Mouse (Mus musculus): ENCODE data around the gene Pigv.
"Not testable (repeated sequence)": the region's sequence is repeated elsewhere in the genome, so short reads cannot be mapped to it uniquely, and the experiment has no call there.

The Pigv gene

DNA sequence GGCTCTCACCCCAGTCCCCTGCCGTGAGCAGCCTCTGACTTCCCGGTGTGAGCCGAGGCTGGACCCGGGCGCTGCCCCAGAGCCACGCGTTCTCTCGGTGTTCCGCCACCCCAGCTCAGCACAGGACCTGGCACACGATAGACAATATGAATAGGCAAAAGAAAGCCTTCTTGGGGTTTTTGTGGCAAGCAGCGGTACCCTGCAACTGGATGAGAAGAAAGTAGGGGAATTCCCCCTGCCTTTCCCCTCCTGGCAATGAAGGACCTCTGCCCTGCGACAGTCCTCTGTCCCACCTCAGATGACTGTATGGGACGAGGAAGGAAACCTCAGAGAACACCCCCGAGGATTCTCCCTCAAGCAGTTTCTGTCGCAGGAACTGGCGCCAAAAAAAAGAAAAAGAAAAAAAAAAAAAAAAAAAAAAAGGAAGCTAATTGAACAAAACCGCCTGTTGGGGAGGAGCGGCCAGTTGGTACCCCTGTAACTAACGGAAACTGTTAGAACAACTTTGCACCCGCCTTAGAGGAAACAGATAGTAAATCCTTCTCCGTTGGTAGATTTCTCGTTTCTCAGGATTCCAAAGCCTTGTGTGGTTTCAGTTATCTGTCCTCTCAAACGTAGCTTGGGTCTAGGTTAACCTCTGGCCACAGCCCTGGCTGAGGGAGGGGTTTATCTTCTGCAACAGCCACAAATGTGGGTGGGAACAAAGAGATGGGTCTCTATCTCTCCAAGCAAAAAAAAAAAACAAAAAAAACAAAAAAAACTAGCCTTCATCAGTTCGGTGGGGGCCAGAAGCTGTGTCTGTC lies 599 bp upstream of the Pigv start:
- no peak for DNase-seq

DNA sequence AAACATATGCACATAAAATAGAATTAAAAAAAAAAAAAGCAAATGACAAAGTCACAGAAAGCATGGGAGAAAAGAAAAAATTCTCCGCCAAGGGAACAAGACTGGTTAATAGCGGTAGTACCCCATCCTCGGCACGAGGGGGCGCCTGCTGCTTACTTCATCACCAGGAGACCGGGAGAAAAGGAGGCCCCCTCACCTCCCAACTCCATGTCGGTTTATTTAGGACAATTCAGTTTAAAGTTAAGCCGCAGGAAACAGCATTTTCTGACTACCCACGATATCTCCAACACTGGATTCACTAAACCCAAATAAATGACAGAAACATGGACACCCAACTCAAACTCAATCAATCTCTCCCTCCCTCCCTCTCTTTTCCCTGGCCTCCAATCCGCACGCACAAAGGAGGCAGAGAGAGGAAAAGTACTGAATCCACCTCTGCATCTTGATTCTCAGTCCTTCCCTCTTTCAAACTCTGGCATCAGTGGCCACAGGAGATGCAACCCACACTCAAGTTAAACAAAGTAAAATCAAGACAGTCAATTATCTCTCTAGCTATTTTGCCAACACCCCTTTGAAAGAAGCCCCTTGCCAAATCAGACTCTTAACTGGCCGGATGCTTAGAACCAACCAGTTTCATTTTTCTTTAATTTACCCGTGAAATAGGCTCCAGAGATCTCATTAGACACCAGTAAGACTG lies 1.1 kb downstream of the Pigv start:
- peak; percentile 81 for DNase-seq

DNA sequence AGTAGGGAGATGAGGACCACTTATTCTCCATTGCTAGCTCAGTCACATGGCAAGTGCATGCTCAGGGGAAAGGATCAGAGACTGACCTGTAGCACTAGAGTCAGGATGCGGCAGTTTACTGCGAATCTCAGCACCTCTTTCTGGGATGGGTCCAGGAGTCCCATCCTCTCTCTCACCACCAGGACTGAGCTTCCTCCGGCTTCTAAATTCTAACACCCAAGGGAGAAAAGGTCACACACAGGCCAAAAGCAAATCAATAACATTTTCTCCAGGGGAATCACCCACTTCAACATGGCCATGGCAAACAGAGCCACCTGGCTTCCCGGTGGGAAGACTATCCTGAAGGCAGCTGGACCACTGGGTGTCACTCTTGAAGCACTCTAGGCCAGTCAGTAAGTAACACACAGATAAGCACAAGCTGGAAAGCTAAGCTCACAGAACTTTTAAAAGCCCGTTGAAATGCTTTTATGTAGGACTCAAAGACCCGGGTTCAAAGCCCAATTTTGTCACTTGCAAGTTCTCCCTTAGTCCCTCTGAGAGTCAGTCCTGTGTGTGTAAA lies 2.7 kb downstream of the Pigv start:
- DNase-seq, result no peak

- no peak for DNase-seq
These were observed 3.9 kb downstream of the Pigv start for GRCm38 (mm10) chr4:133668537-133668936.

DNA sequence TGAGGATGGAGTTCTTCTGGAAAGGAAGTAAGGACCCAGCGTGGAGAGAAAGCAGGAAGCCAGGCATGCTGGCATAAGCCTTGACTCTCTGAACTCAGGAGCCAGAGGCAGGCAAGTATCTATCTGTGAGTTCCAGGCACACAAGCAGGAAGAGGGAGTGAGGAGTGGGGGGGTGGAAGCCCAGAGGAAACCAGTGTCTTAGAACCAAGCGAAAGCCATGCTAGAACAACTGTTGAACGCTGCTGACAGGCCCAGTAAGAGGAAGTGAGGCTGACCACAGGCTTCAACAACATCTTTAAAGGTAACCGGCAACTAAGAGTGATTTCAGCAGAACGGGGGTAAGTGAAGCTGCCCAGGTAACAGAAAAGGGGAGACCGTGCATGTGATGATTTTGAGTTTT lies 6.2 kb downstream of the Pigv start:
- no peak for DNase-seq

DNA sequence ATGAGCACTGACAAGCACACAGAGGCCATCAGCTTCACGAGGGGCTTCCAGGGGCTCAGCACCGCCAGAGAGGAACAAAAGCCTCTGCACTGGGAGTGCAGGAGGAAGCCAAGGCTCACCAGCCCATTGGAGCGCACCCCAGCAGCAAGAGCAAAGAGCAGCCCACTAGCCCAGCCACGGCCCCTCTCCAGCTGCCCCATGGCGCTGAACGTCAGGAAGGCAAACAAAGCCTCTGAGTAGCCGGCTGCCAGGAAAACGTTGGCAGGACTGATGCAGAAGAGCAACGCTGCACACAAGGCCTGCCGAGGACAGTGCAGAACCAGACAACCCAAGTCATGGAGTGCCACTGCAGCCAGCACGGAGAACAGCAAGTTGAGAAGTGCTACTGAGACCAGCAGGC lies 7.3 kb downstream of the Pigv start:
- no peak for DNase-seq

DNA sequence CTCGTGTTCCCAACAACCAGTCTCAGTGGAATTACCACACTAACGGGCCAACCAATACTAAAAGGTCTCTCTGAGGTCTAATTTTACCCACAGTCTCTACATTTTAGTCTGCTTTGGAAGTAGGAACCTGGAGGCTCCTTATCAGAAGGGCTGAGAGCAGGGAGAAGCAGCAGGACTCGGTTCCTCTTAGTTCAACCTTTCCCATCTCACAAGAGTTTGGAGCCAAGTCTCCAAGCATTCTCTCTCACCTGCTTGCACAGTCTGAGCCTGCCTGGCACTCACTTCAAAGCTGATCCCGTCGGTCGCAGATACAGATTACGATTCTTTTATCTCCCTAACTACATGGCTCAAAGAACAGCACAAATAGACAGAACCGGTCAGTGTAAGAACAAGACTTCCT lies 9.5 kb downstream of the Pigv start:
- DNase-seq, result no peak

GRCm38 (mm10) chr4:133662421-133662820 lies 10.0 kb downstream of the Pigv start:
- no peak for DNase-seq

- DNase-seq, result peak; percentile 95
These were observed 12.0 kb downstream of the Pigv start for GRCm38 (mm10) chr4:133660193-133661155.

DNA sequence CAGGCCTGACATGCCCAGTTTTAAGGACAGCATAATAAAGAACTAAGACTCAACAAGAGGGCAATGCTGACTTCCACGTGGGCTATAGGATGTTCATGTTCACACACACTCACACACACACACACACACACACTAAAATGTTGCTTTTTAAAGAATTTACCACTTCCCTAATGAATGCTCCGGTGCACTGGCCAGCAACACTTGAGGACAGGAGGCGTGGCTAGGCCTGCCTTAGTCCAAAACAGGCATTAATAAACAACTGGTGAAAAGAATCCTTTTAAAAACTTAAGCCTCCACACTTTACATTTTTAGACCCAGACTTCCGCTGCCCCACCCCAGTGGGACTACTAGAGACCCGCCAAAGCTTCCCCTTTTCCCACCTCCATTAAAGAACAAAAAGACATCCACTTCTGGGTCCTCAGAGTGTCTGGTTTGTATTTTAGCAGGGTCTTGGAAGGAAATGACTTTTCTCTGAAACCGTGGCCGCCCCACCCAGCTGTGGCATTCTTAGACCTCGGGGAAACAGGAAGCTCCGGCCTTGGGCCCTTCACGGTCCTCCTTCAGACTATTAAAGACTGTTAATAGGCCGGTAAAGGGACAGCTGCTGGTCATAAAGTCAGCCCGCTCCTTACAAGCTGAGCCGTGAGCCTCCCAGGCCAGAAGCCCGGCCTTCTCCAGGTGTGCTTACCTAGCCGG lies 12.8 kb downstream of the Pigv start:
- peak; percentile 83 for DNase-seq

GRCm38 (mm10) chr4:133658729-133659128 lies 13.7 kb downstream of the Pigv start:
- DNase-seq, result no peak

DNA sequence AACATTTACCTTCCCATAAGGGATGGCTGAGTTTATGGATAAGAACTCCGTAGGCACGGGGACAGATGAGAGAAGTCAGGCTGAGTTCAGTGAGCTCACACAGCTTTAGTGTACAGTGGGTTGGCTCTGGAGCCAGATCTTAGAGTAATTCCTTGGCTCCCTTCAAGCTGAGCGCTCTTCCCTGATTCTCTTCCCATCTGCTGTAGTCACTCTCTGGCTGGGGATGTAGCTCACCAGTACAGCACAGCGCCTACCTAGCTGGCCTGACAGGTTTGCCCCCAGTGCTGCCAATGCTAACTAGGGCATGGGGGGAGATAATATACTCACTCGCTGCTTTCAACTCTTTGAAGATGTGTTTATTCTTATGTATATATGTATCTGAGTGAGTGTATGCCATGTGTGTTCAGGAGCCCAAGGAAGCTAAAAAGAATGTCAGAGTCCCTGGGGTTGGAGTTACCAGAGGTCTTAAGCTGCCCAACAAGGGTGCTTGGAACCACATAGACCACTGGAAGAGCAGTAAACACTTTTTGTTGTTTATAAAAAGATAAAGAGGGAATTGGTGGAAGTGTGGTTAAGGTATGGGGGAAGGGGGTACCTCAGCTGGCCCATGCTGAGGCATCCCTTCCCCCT lies 14.5 kb downstream of the Pigv start:
- no peak for DNase-seq

- peak; percentile 22 for DNase-seq
These were observed 15.4 kb downstream of the Pigv start for GRCm38 (mm10) chr4:133656997-133657396.

GRCm38 (mm10) chr4:133656294-133656693 lies 16.2 kb downstream of the Pigv start:
- DNase-seq, result peak; percentile 83

GRCm38 (mm10) chr4:133654070-133654469 lies 18.4 kb downstream of the Pigv start:
- DNase-seq, result not testable (repeated sequence)

DNA sequence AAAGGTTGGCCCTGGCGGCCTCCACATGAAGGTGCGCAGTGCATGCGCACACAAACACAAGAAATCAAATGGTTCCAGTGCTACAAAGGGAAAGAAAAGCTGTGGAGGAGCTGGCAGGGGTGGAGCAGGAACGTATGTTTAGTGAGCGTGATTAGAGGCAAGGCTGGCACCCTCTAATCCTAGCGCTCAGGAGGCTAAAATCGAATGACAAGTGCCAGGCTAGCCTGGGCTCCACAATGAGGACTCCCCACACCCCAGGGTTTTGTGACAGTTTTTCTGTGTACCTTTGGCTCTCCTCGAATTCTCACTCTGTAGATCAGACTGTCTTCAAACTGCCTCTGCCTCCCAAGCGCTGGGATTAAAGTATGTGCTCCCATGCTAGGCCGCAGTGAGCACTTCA lies 19.7 kb downstream of the Pigv start:
- DNase-seq, result no peak

- no peak for DNase-seq
These were observed 20.5 kb downstream of the Pigv start for GRCm38 (mm10) chr4:133651986-133652385.

DNA sequence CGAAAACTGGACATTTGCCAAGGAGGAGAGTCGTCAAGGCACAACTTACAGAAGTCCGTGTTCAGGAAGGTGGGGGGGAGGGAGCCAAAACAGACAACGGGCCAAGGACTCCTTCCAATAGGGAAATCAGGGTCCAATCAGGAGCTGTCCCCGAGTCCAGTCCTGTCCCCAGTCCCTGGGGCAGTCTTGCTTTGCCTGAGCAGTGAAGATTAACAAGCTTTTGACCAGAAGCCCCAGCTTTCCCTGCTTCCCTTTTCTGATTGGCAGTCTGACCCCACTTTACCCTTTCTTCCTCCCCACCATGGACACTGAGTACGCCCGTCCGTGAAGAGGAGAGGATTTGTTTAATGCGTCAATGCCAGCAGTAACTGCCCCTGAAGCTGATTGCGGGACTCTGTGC lies 21.0 kb downstream of the Pigv start:
- no peak for DNase-seq

- DNase-seq, result peak; percentile 81
These were observed 22.3 kb downstream of the Pigv start, which contains the start of gene Zdhhc18 for GRCm38 (mm10) chr4:133649989-133650699. TSS of gene Zdhhc18 (minus strand) at chr4:133650154.

DNA sequence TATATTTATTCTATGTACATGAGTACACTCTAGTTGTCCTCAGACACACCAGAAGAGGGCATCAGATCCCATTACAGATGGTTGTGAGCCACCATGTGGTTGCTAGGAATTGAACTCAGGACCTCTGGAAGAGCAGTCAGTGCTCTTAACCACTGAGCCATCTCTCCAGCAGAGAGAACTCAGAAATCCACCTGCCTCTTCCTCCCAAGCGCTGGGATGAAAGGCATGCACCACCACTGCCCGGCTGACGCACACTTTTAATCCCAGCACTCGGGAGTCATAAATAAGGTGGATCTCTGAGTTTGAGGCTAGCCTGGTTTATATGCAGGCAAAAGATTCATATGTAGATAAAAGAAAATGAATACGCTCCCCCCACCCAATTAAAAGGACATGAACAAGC lies 23.0 kb downstream of the Pigv start:
- DNase-seq, result not testable (repeated sequence)

GRCm38 (mm10) chr4:133645680-133646079 lies 26.8 kb downstream of the Pigv start:
- no peak for DNase-seq
